Mouse (Mus musculus): ENCODE measurements around the gene Prune2. TPM values are rescaled to one million over a fixed set of nuclear protein-coding genes. Genes with fewer than 3 reads are reported as not detected.
"Not testable (repeated sequence)": the region's sequence is repeated elsewhere in the genome, so short reads cannot be mapped to it uniquely, and the experiment has no call there.

Prune2 gene
- polyA plus RNA-seq, 1 experiment, result 37.2 TPM

GRCm38 (mm10) chr19:17159676-17160075, 203.8 kb downstream of the Prune2 start:
- no peak overlapping the region for H3K4me3 ChIP-seq (ENCODE audit: insufficient read depth, low read length)
- no peak for TF ChIP-seq POLR2A (IDR thresholded peaks at IDR 0.05; ENCODE audit: extremely low read depth, insufficient read depth, low read length)
- no peak for TF ChIP-seq CTCF (IDR thresholded peaks at IDR 0.05; ENCODE audit: extremely low read depth, insufficient read depth, low read length)
- no peaks in the 10 kb centered on the region for H3K4me1 ChIP-seq (ENCODE audit: control insufficient read depth, insufficient read depth, low read length)
- H3K27ac ChIP-seq (ENCODE audit: insufficient read depth, low read length), result no peak overlapping the region

DNA sequence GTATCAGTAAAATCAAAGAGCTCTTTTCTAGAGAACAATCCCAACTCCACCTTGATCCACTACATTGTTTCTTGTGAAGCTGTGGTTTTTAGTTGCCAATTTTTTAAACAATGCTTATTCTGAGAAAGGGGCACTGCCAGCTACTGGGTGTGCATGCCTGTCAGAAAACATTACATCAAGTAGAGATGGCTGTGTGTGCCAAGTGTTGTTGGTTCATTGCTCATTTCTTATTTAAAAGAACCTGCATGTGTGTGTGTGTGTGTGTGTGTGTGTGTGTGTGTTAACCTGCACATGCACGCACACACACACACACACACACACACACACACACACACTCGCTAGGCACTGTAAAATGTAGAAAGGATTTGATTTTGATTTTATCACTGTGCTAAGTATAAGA, 204.3 kb downstream of the Prune2 start:
- H3K4me3 ChIP-seq (ENCODE audit: insufficient read depth, low read length), result no peak overlapping the region
- TF ChIP-seq CTCF (IDR thresholded peaks at IDR 0.05; ENCODE audit: extremely low read depth, insufficient read depth, low read length) (no peak), POLR2A (IDR thresholded peaks at IDR 0.05; ENCODE audit: extremely low read depth, insufficient read depth, low read length) (no peak)
- H3K27ac ChIP-seq (ENCODE audit: insufficient read depth, low read length), result no peak overlapping the region
- no peaks in the 10 kb centered on the region for H3K4me1 ChIP-seq (ENCODE audit: control insufficient read depth, insufficient read depth, low read length)

DNA sequence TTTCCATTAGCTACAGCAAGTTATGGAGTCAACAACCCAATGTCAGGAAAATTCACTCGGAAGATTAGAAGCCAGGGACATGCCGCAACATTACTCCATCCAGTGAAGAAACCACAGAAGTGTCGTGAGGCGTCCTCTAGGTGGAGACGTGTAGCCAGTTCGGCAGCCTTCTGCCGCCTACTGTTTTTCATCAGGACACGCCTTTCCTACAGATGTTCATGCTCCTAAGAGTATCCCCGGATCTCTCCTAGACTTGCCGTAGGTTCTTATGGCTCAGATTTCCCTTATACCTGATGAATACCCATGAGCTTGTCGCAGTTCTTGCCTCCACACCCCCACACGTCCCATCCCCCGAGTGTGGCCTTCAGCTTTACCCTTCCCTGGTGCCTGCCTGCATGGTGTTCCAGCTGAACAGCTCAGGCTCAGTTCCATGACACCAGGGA, 207.6 kb downstream of the Prune2 start:
- H3K4me3 ChIP-seq (ENCODE audit: insufficient read depth, low read length), result 0 out of 2 replicates have a peak overlapping the region, but pooled peaks have one; percentile 0
- H3K27ac ChIP-seq (ENCODE audit: insufficient read depth, low read length), result no peak overlapping the region
- H3K4me1 ChIP-seq (ENCODE audit: control insufficient read depth, insufficient read depth, low read length), result no peaks in the 10 kb centered on the region
- TF ChIP-seq CTCF (IDR thresholded peaks at IDR 0.05; ENCODE audit: extremely low read depth, insufficient read depth, low read length) (peak; percentile 54), POLR2A (IDR thresholded peaks at IDR 0.05; ENCODE audit: extremely low read depth, insufficient read depth, low read length) (no peak)

DNA sequence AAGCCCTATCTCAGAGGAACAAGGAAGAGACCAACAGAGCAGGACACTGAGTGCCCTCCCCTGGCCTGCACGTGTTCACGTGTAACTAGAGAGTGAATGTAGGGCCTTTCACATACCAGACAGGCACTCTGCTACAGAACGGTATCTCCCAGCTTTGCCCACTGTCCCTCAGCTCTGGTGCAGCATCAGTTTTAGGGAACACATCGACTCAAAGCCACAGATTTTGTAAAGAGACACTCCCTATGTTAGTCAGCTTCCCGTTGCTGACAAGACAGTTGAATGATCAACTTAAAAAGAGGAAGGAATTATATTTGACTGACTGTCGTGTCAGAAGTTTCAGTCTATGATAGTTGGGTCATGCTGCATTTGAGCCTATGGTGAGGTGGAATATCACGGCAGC, 210.4 kb downstream of the Prune2 start:
- H3K4me1 ChIP-seq (ENCODE audit: control insufficient read depth, insufficient read depth, low read length), result no peaks in the 10 kb centered on the region
- no peak overlapping the region for H3K27ac ChIP-seq (ENCODE audit: insufficient read depth, low read length)
- TF ChIP-seq POLR2A (IDR thresholded peaks at IDR 0.05; ENCODE audit: extremely low read depth, insufficient read depth, low read length) (no peak), CTCF (IDR thresholded peaks at IDR 0.05; ENCODE audit: extremely low read depth, insufficient read depth, low read length) (no peak)
- H3K4me3 ChIP-seq (ENCODE audit: insufficient read depth, low read length), result no peak overlapping the region

- no peaks in the 10 kb centered on the region for H3K4me1 ChIP-seq (ENCODE audit: control insufficient read depth, insufficient read depth, low read length)
- no peak overlapping the region for H3K27ac ChIP-seq (ENCODE audit: insufficient read depth, low read length)
- no peak for TF ChIP-seq CTCF (IDR thresholded peaks at IDR 0.05; ENCODE audit: extremely low read depth, insufficient read depth, low read length)
- no peak for TF ChIP-seq POLR2A (IDR thresholded peaks at IDR 0.05; ENCODE audit: extremely low read depth, insufficient read depth, low read length)
- H3K4me3 ChIP-seq (ENCODE audit: insufficient read depth, low read length), result no peak overlapping the region
Measured at GRCm38 (mm10) chr19:17168186-17168585, 212.3 kb downstream of the Prune2 start.

DNA sequence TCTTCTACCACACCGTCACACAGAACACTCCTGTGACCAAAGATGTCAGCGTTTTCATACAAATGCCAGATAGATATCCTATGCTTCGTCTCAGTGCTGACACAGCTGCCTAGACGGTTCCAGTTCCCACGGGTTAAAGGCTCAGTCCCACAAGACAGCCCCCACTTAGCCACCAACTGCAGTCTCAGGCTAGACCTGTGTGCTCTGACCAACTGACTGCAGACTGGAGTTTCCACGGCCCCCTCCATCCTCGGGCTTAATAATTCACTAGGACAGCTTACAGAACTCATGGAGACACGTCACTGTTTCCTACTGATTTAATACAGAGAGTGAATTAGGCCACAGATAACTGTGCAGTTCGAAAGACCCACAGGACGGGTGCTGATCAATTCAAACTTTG, 213.8 kb downstream of the Prune2 start:
- no peak overlapping the region for H3K4me3 ChIP-seq (ENCODE audit: insufficient read depth, low read length)
- no peak for TF ChIP-seq CTCF (IDR thresholded peaks at IDR 0.05; ENCODE audit: extremely low read depth, insufficient read depth, low read length)
- TF ChIP-seq POLR2A (IDR thresholded peaks at IDR 0.05; ENCODE audit: extremely low read depth, insufficient read depth, low read length), result no peak
- no peaks in the 10 kb centered on the region for H3K4me1 ChIP-seq (ENCODE audit: control insufficient read depth, insufficient read depth, low read length)
- no peak overlapping the region for H3K27ac ChIP-seq (ENCODE audit: insufficient read depth, low read length)

DNA sequence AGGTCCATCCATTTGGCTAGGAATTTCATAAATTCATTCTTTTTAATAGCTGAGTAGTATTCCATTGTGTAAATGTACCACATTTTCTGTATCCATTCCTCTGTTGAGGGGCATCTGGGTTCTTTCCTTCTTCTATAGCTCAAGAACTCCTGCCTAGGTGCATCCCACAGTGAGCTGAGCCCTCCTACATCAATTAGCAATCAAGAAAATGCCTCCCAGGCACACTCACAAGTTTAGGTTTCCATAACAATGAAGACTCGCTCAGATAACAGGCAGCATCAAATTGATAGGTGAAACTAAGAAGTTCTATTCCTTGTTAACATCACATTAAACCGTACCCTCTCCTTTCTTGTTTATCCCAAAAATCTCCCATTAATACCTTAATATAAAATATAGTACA, 218.6 kb downstream of the Prune2 start:
- H3K27ac ChIP-seq (ENCODE audit: insufficient read depth, low read length); H3K4me1 ChIP-seq (ENCODE audit: control insufficient read depth, insufficient read depth, low read length); H3K4me3 ChIP-seq (ENCODE audit: insufficient read depth, low read length): not testable (repeated sequence)

DNA sequence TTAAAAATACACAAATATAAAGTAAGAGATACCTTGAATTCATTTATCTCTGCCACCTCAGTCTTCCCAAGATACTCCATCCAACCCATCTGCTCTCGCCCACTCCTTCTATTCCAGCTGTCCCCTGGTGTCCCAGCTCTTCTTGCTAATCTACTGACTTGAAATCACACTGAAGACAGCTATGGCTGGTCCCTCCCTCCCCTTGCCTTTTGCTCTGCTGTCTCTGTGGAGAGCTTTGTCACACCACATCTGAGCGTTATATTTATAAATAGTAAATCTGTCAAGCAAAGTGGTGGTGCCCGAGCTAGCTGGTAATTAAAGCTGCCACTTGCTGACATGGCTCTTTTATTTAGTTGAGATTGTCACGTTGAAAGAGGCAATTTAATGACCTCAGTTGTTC, 224.6 kb downstream of the Prune2 start:
- H3K4me3 ChIP-seq (ENCODE audit: insufficient read depth, low read length), result no peak overlapping the region
- H3K4me1 ChIP-seq (ENCODE audit: control insufficient read depth, insufficient read depth, low read length), result no peaks in the 10 kb centered on the region; the same call in 1 of the 2 replicates
- H3K27ac ChIP-seq (ENCODE audit: insufficient read depth, low read length), result no peak overlapping the region
- no peak for TF ChIP-seq CTCF (IDR thresholded peaks at IDR 0.05; ENCODE audit: extremely low read depth, insufficient read depth, low read length)
- TF ChIP-seq POLR2A (IDR thresholded peaks at IDR 0.05; ENCODE audit: extremely low read depth, insufficient read depth, low read length), result no peak

- no peak overlapping the region for H3K4me3 ChIP-seq (ENCODE audit: insufficient read depth, low read length)
- TF ChIP-seq POLR2A (IDR thresholded peaks at IDR 0.05; ENCODE audit: extremely low read depth, insufficient read depth, low read length) (no peak), CTCF (IDR thresholded peaks at IDR 0.05; ENCODE audit: extremely low read depth, insufficient read depth, low read length) (no peak)
- H3K27ac ChIP-seq (ENCODE audit: insufficient read depth, low read length), result no peak overlapping the region
- no peaks in the 10 kb centered on the region for H3K4me1 ChIP-seq (ENCODE audit: control insufficient read depth, insufficient read depth, low read length)
Measured at GRCm38 (mm10) chr19:17194730-17195129, 238.8 kb downstream of the Prune2 start.

DNA sequence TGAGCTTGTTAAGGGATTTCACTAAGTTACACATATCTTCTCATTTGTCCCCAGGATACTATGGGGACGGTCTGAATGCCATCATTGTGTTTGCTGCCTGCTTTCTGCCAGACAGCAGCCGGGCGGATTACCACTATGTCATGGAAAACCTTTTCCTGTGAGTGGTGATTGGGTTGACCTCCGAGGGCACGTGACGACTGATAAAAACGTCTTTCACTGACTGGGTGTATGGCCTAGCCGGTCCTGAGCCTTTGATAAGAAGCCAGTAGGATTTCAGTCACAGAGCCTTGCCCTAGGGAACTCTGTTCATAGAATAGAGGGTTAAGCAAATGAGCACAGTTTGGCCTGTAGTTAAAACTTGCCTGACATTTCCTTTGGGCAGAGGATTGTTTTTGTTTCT, 243.1 kb downstream of the Prune2 start:
- H3K4me3 ChIP-seq (ENCODE audit: insufficient read depth, low read length), result no peak overlapping the region
- no peak for TF ChIP-seq POLR2A (IDR thresholded peaks at IDR 0.05; ENCODE audit: extremely low read depth, insufficient read depth, low read length)
- no peak for TF ChIP-seq CTCF (IDR thresholded peaks at IDR 0.05; ENCODE audit: extremely low read depth, insufficient read depth, low read length)
- H3K4me1 ChIP-seq (ENCODE audit: control insufficient read depth, insufficient read depth, low read length), result no peaks in the 10 kb centered on the region
- no peak overlapping the region for H3K27ac ChIP-seq (ENCODE audit: insufficient read depth, low read length)

- TF ChIP-seq POLR2A (IDR thresholded peaks at IDR 0.05; ENCODE audit: extremely low read depth, insufficient read depth, low read length), result no peak
- no peak for TF ChIP-seq CTCF (IDR thresholded peaks at IDR 0.05; ENCODE audit: extremely low read depth, insufficient read depth, low read length)
- no peak overlapping the region for H3K27ac ChIP-seq (ENCODE audit: insufficient read depth, low read length)
- no peak overlapping the region for H3K4me3 ChIP-seq (ENCODE audit: insufficient read depth, low read length)
- H3K4me1 ChIP-seq (ENCODE audit: control insufficient read depth, insufficient read depth, low read length), result no peaks in the 10 kb centered on the region
Measured at GRCm38 (mm10) chr19:17207141-17207540, 251.2 kb downstream of the Prune2 start.
